Mouse (Mus musculus): ENCODE measurements around the gene Upf2.
"Not testable (repeated sequence)": the region's sequence is repeated elsewhere in the genome, so short reads cannot be mapped to it uniquely, and the experiment has no call there.

The Upf2 gene

GRCm38 (mm10) chr2:5949821-5950220 is 1.4 kb upstream of the Upf2 start:
- not testable (repeated sequence) for DNase-seq (ENCODE audit: low spot score)

GRCm38 (mm10) chr2:5950305-5950704 is 964 bp upstream of the Upf2 start:
- DNase-seq (ENCODE audit: low spot score), result no peak

GRCm38 (mm10) chr2:5951621-5952211 is 447 bp downstream of the Upf2 start:
- no peak for DNase-seq (ENCODE audit: low spot score)

- no peak for DNase-seq (ENCODE audit: low spot score)
Measured at GRCm38 (mm10) chr2:5957705-5958104, 6.4 kb downstream of the Upf2 start.

GRCm38 (mm10) chr2:5962265-5962664 is 11.0 kb downstream of the Upf2 start:
- no peak for DNase-seq (ENCODE audit: low spot score)

GRCm38 (mm10) chr2:5963729-5964128 is 12.5 kb downstream of the Upf2 start:
- not testable (repeated sequence) for DNase-seq (ENCODE audit: low spot score)

- no peak for DNase-seq (ENCODE audit: low spot score)
Measured at GRCm38 (mm10) chr2:5965972-5966371, 14.7 kb downstream of the Upf2 start.

GRCm38 (mm10) chr2:5970629-5971028 is 19.4 kb downstream of the Upf2 start:
- DNase-seq (ENCODE audit: low spot score), result not testable (repeated sequence)

- DNase-seq (ENCODE audit: low spot score), result no peak
Measured at GRCm38 (mm10) chr2:5977532-5977931, 26.3 kb downstream of the Upf2 start.

- peak; percentile 81 for DNase-seq (ENCODE audit: low spot score)
Measured at GRCm38 (mm10) chr2:5995538-5995937, 44.3 kb downstream of the Upf2 start.

GRCm38 (mm10) chr2:6003949-6004348 is 52.7 kb downstream of the Upf2 start:
- DNase-seq (ENCODE audit: low spot score), result no peak

GRCm38 (mm10) chr2:6014532-6014931 is 63.3 kb downstream of the Upf2 start:
- no peak for DNase-seq (ENCODE audit: low spot score)

GRCm38 (mm10) chr2:6015182-6015581 is 63.9 kb downstream of the Upf2 start:
- not testable (repeated sequence) for DNase-seq (ENCODE audit: low spot score)

- DNase-seq (ENCODE audit: low spot score), result no peak
Measured at GRCm38 (mm10) chr2:6020570-6020969, 69.3 kb downstream of the Upf2 start.

GRCm38 (mm10) chr2:6042644-6043043 is 91.4 kb downstream of the Upf2 start:
- no peak for DNase-seq (ENCODE audit: low spot score)

GRCm38 (mm10) chr2:6046796-6047195 is 95.5 kb downstream of the Upf2 start:
- no peak for DNase-seq (ENCODE audit: low spot score)

- DNase-seq (ENCODE audit: low spot score), result no peak
Measured at GRCm38 (mm10) chr2:6048570-6048969, 97.3 kb downstream of the Upf2 start.

GRCm38 (mm10) chr2:6049018-6049417 is 97.7 kb downstream of the Upf2 start:
- no peak for DNase-seq (ENCODE audit: low spot score)

- no peak for DNase-seq (ENCODE audit: low spot score)
Measured at GRCm38 (mm10) chr2:6055466-6055865, 104.2 kb downstream of the Upf2 start.

- DNase-seq (ENCODE audit: low spot score), result no peak
Measured at GRCm38 (mm10) chr2:6056518-6056917, 105.2 kb downstream of the Upf2 start.

- no peak for DNase-seq (ENCODE audit: low spot score)
Measured at GRCm38 (mm10) chr2:6059291-6059690, 108.0 kb downstream of the Upf2 start.

GRCm38 (mm10) chr2:6060071-6060804 is 109.0 kb downstream of the Upf2 start:
- no peak for DNase-seq (ENCODE audit: low spot score)

GRCm38 (mm10) chr2:6067341-6067740 is 116.1 kb downstream of the Upf2 start:
- DNase-seq (ENCODE audit: low spot score), result no peak

GRCm38 (mm10) chr2:6070925-6071324 is 119.7 kb downstream of the Upf2 start:
- DNase-seq (ENCODE audit: low spot score), result peak; percentile 26

Measured in embryo, embryonic 10.5 days (tissue).